Mouse (Mus musculus) kidney, postnatal 0 days (tissue): Measurements from ENCODE around the gene Gm17555. TPM values are rescaled to one million over a fixed set of nuclear protein-coding genes. Genes with fewer than 3 reads are reported as not detected.
"Not testable (repeated sequence)": the region's sequence is repeated elsewhere in the genome, so short reads cannot be mapped to it uniquely, and the experiment has no call there.

Experiments
- ATAC-seq: fragments of 200-750 bp; cut with Nextera tagmentation; replicated peaks from 2 replicates; pipeline ENCODE4 v1.8.0; 2017; ENCODE audit warnings: low read depth, moderate number of reproducible peaks, moderate TSS enrichment, moderate library complexity; ENCODE audit not compliant: low FRiP score
- DNase-seq: peaks from one replicate; pipeline ENCODE4 v3.0.0-alpha.2; 2016; ENCODE audit warnings: low spot score
- H3K27ac ChIP-seq: fragments of 300-500 bp; sonication (generic); 2 replicates; pipeline ENCODE4 v1.5.1; 2014; ENCODE audit warnings: mild to moderate bottlenecking
- H3K27me3 ChIP-seq: fragments of 300-500 bp; sonication (generic); 2 replicates; pipeline ENCODE4 v1.6.1; 2014; ENCODE audit warnings: low read length, mixed read lengths; ENCODE audit not compliant: insufficient read depth
- H3K36me3 ChIP-seq: fragments of 300-500 bp; sonication (generic); 2 replicates; pipeline ENCODE4 v1.6.1; 2014; ENCODE audit warnings: low read length, mixed read lengths; ENCODE audit not compliant: insufficient read depth
- H3K4me1 ChIP-seq: fragments of 300-500 bp; sonication (generic); replicated peaks from 2 replicates; pipeline ENCODE4 v1.6.1; 2014; ENCODE audit warnings: antibody characterized with exemption, low read length, mixed read lengths; ENCODE audit not compliant: insufficient read depth
- H3K4me2 ChIP-seq: fragments of 300-500 bp; sonication (generic); 2 replicates; pipeline ENCODE4 v1.6.1; 2014; ENCODE audit warnings: mild to moderate bottlenecking, low read length, moderate library complexity, mixed read lengths
- H3K4me3 ChIP-seq: fragments of 300-500 bp; sonication (generic); replicated peaks from 2 replicates; pipeline ENCODE4 v1.5.1; 2014; ENCODE audit warnings: low read depth, low read length
- H3K9ac ChIP-seq: fragments of 300-500 bp; sonication (generic); 2 replicates; pipeline ENCODE4 v1.6.1; 2014; ENCODE audit warnings: low read depth, low read length
- H3K9me3 ChIP-seq: fragments of 300-500 bp; sonication (generic); replicated peaks from 2 replicates; pipeline ENCODE4 v1.6.1; 2016; ENCODE audit warnings: low read length, inconsistent platforms, mixed read lengths
- CTCF ChIP-seq: IDR thresholded peaks from 2 replicates; pipeline ENCODE4 v1.5.1; 2016; ENCODE audit warnings: antibody characterized with exemption, low read depth, mild to moderate bottlenecking, moderate library complexity
- WGBS: fragments of 180-500 bp; shearing (Covaris S2); extraction: QIAGEN DNeasy Blood & Tissue Kit; methylation state at CpG from one replicate; pipeline ENCODE4 v1.1.7; 2014; 5-methylcytosine and 5-hydroxymethylcytosine counted together
- polyA plus RNA-seq: library from polyadenylated mRNA; unstranded; fragments of >200 nt; fragmentation: Nextera tagmentation; extraction: Ambion mirVana; gene quantifications from 2 replicates; pipeline ENCODE4 v1.2.1, GENCODE M21; 2015

Gm17555 gene
- polyA plus RNA-seq, result not detected in 2 replicates

DNA sequence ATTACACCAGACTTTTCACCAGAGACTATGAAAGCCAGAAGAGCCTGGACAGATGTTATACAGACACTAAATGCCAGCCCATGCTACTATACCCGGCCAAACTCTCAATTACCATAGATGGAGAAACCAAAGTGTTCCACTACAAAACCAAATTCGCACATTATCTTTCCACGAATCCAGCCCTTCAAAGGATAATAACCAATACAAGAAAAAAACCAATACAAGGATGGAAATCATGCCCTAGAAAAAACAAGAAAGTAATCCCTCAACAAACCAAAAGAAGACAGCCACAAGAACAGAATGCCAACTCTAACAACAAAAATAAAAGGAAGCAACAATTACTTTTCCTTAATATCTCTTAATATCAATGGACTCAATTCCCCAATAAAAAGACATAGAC lies at the start of gene Gm17555:
TSS of gene Gm17555 (plus strand) at position 301 of the 400 bp plus-strand sequence.
- not testable (repeated sequence) for H3K27ac ChIP-seq, H3K4me3 ChIP-seq, H3K9ac ChIP-seq, DNase-seq, H3K4me2 ChIP-seq, ATAC-seq, H3K27me3 ChIP-seq, H3K4me1 ChIP-seq, H3K9me3 ChIP-seq, H3K36me3 ChIP-seq
- WGBS, result 95% methylated on average over 3 of the region's 3 CpGs

DNA sequence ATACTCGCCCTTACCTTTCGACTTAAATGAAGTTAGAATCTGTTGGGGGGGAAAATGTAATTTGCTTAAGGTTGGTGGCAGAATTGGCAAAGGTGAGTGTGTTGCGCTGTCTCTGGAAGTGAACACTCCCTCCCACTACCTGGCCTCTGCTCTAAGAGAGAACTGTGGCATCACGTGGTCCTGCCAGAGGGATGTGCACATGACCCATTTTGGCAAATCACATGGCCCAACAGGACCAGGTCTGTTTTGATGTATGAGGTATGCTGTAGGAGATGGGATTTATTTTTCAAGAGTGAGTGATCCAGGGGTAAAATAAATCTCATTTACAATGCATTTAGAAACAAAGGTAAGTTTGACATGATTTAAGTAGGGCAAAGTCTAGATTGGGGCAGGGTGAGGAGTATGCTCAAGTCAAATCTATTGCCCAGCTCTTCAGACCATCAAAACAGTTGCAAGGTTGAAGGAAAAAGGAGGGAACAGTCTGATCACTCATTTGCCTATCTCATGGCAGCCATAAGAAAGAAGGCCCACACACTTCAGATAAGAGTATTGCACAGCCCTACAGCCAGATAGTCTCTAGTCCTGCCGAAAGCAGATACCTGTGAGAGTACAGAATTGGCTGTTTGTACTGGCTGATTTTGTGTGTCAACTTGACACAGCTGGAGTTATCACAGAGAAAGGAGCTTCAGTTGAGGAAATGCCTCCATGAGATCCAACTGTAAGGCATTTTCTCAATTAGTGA lies 49.5 kb upstream of the Gm17555 start:
- Histone ChIP-seq H3K27ac (no peak overlapping the region), H3K9me3 (no peaks in the 10 kb centered on the region), H3K4me3 (no peak overlapping the region), H3K4me1 (no peaks in the 10 kb centered on the region), H3K27me3 (no peaks in the 10 kb centered on the region), H3K9ac (no peak overlapping the region), H3K4me2 (no peak overlapping the region), H3K36me3 (peaks cover 9% of the 10 kb centered on the region; the same call in 1 of the 2 replicates)
- TF ChIP-seq CTCF, result no peak
- ATAC-seq, result no peak
- no peak for DNase-seq
- WGBS, result 90% methylated on average over 5 of the region's 5 CpGs

DNA sequence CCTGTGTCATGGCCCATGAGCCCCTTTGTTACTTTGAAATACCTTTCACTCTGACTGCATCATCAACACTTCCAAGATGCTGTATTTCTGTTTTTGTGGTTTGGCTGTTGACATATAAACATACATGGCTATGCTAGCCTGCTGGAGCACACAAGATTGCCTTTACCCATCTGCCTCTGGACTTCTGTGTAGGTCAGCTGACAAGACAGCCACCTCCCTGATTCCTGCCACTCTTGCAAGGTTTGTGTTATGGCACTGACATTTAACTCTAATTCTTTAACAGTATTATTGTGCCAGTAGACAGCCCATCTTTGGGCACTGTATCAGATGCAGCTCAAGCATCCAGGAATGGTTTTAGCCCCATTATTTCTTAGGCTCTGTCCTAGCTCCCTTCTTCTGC lies 48.6 kb upstream of the Gm17555 start:
- H3K4me3 ChIP-seq, result no peak overlapping the region
- H3K9ac ChIP-seq, result no peak overlapping the region
- H3K4me2 ChIP-seq, result no peak overlapping the region
- H3K36me3 ChIP-seq, result peaks cover 8% of the 10 kb centered on the region; the same call in 1 of the 2 replicates
- no peaks in the 10 kb centered on the region for H3K27me3 ChIP-seq
- no peak for DNase-seq
- ATAC-seq, result no peak
- H3K4me1 ChIP-seq, result no peaks in the 10 kb centered on the region
- no peak overlapping the region for H3K27ac ChIP-seq
- no peaks in the 10 kb centered on the region for H3K9me3 ChIP-seq
- TF ChIP-seq CTCF, result no peak

DNA sequence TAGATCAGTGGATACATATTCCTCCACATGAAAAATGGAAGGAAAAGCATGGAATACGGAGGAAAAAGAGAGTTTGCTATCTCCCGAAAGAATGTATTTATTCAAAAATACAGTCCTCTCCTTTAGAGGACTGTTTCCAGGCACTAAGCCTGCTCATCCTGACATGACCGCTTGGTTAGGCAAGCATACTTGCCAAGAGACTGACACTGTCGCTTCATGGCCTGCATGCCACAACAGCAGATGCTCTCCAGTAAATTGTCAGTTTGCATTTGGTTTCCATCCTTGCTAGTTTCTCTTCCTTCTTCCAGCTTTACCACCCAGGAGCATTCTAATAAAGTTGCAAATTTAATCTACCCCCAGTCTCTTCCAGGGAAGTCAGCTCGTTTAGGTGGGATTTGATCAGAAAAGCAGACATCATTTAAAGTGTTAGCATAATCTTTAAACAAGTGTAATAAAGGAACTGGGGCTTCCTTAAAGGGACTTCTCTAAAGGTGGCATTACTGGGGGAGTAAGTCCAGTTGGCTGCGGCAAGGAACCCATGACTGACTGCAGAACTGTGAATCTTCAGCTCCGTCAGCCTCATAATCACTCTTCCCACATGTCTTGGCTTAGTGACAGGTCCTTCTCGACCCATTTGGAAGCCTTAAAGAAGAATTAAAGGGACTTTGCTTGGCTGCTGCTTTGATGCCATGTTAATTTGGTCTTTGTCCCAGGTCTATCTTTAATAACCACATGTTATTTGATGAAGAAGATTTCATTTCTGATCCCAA lies 47.9 kb upstream of the Gm17555 start:
- no peaks in the 10 kb centered on the region for H3K27me3 ChIP-seq
- DNase-seq (no peak), ATAC-seq (no peak)
- WGBS, result 79% methylated on average over 8 of the region's 8 CpGs
- H3K4me3 ChIP-seq, result no peak overlapping the region
- no peak overlapping the region for H3K9ac ChIP-seq
- no peak overlapping the region for H3K27ac ChIP-seq
- no peak overlapping the region for H3K4me2 ChIP-seq
- no peak for TF ChIP-seq CTCF
- H3K36me3 ChIP-seq, result peaks cover 1% of the 10 kb centered on the region; the same call in 1 of the 2 replicates
- no peaks in the 10 kb centered on the region for H3K9me3 ChIP-seq
- no peaks in the 10 kb centered on the region for H3K4me1 ChIP-seq

DNA sequence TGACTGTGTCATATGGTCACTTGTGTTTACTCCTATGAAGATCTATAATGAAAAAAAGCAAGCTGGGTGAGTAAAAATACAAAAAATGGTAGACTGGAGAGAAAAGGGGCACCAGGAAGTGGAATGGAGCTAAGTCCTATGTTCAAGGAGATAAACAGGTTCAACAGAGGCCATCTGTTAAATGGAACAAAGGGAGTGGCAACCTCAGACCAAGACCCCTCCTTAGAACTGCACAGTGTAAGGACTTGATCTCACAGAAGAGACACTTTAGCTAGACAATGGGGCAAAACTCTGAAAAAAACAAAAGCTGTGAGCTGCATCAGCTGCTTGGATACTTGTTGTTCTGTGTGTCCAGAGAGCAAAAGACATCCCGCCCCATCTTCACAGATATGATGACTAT lies 43.5 kb upstream of the Gm17555 start:
- H3K9ac ChIP-seq, result no peak overlapping the region
- no peaks in the 10 kb centered on the region for H3K36me3 ChIP-seq
- H3K4me3 ChIP-seq, result no peak overlapping the region
- H3K27ac ChIP-seq, result no peak overlapping the region
- WGBS, result 97% methylated on average over 1 of the region's 1 CpGs
- H3K4me1 ChIP-seq, result no peaks in the 10 kb centered on the region
- no peak overlapping the region for H3K4me2 ChIP-seq
- DNase-seq (no peak), ATAC-seq (no peak)
- TF ChIP-seq CTCF, result no peak
- H3K27me3 ChIP-seq, result no peaks in the 10 kb centered on the region
- no peaks in the 10 kb centered on the region for H3K9me3 ChIP-seq

DNA sequence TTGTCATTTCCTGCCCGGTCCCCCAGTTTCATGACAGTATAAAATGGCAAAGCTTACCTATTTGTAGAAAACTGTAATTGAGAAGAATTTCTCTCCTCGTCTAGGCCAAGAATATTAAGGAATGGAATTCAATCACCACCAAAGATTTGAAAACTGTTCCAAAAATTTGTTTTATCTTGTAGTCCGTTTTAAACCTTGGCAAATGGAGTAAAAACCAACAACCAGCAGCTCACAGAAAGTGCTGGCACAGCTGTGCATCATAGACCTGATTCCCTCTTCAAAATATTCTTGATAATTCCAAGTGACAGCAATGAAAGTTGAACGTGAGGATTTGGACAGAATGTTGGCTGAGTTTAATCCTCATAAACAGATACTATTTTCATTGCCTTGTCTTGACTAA lies 23.6 kb upstream of the Gm17555 start:
- Histone ChIP-seq H3K9ac (no peak overlapping the region), H3K4me1 (no peaks in the 10 kb centered on the region), H3K36me3 (no peaks in the 10 kb centered on the region), H3K27me3 (no peaks in the 10 kb centered on the region), H3K9me3 (no peaks in the 10 kb centered on the region), H3K27ac (no peak overlapping the region), H3K4me2 (no peak overlapping the region), H3K4me3 (no peak overlapping the region)
- TF ChIP-seq CTCF, result no peak
- 64% methylated on average over 4 of the region's 4 CpGs for WGBS
- no peak for DNase-seq
- no peak for ATAC-seq
